Mouse (Mus musculus) lung, postnatal 0 days (tissue): Measurements from ENCODE around the gene Kif2a. TPM values are rescaled to one million over a fixed set of nuclear protein-coding genes. Genes with fewer than 3 reads are reported as not detected.

Source experiments
- ATAC-seq: fragments of 200-750 bp; cut with Nextera tagmentation; 2 replicates; pipeline ENCODE4 v1.8.0; 2017; ENCODE audit warnings: moderate library complexity
- DNase-seq: peaks from one replicate; pipeline ENCODE4 v3.0.0-alpha.2; 2016; ENCODE audit warnings: low spot score
- H3K27ac ChIP-seq: fragments of 300-500 bp; sonication (generic); 2 replicates; pipeline ENCODE4 v1.5.1; 2014; ENCODE audit warnings: antibody characterized with exemption, mild to moderate bottlenecking, low read length, mixed read lengths
- H3K27me3 ChIP-seq: fragments of 300-500 bp; sonication (generic); replicated peaks from 2 replicates; pipeline ENCODE4 v1.6.1; 2014; ENCODE audit warnings: low read length, mixed read lengths; ENCODE audit not compliant: insufficient read depth
- H3K36me3 ChIP-seq: fragments of 300-500 bp; sonication (generic); 2 replicates; pipeline ENCODE4 v1.6.1; 2014; ENCODE audit warnings: low read length, mixed read lengths; ENCODE audit not compliant: insufficient read depth
- H3K4me1 ChIP-seq: fragments of 300-500 bp; sonication (generic); 2 replicates; pipeline ENCODE4 v1.6.1; 2014; ENCODE audit warnings: antibody characterized with exemption, low read depth, low read length, mixed read lengths; ENCODE audit not compliant: insufficient read depth
- H3K4me2 ChIP-seq: fragments of 300-500 bp; sonication (generic); replicated peaks from 2 replicates; pipeline ENCODE4 v1.6.1; 2014; ENCODE audit warnings: low read depth, mild to moderate bottlenecking, low read length, moderate library complexity, mixed read lengths
- H3K4me3 ChIP-seq: fragments of 300-500 bp; sonication (generic); 2 replicates; pipeline ENCODE4 v1.5.1; 2014; ENCODE audit warnings: low read depth, low read length
- H3K9ac ChIP-seq: fragments of 300-500 bp; sonication (generic); replicated peaks from 2 replicates; pipeline ENCODE4 v1.6.1; 2014; ENCODE audit warnings: low read depth, mild to moderate bottlenecking
- H3K9me3 ChIP-seq: fragments of 300-500 bp; sonication (generic); 2 replicates; pipeline ENCODE4 v1.6.1; 2016; ENCODE audit warnings: low read length, mixed read lengths
- CTCF ChIP-seq: IDR thresholded peaks from 2 replicates; pipeline ENCODE4 v1.5.1; 2016; ENCODE audit warnings: antibody characterized with exemption, mild to moderate bottlenecking
- EP300 ChIP-seq: IDR thresholded peaks from 2 replicates; pipeline ENCODE4 v1.6.1; 2016; ENCODE audit warnings: antibody characterized with exemption, mild to moderate bottlenecking, control low read depth
- WGBS: fragments of 180-500 bp; shearing (Covaris S2); extraction: QIAGEN DNeasy Blood & Tissue Kit; methylation state at CpG from one replicate; pipeline ENCODE4 v1.1.7; 2014; 5-methylcytosine and 5-hydroxymethylcytosine counted together
- polyA plus RNA-seq: library from polyadenylated mRNA; unstranded; fragments of >200 nt; fragmentation: Nextera tagmentation; extraction: Ambion mirVana; gene quantifications from 2 replicates; pipeline ENCODE4 v1.2.1, GENCODE M21; 2015

Kif2a gene
- polyA plus RNA-seq, 1 experiment from 2014 or later, result 19.6 TPM

- no peaks in the 10 kb centered on the region for H3K27me3 ChIP-seq
- H3K4me3 ChIP-seq, result no peak overlapping the region
- TF ChIP-seq EP300, result no peak
- no peak for TF ChIP-seq CTCF
- H3K9me3 ChIP-seq, result no peaks in the 10 kb centered on the region
- no peak overlapping the region for H3K27ac ChIP-seq
- H3K36me3 ChIP-seq, result peaks cover 23% of the 10 kb centered on the region
- H3K9ac ChIP-seq, result no peak overlapping the region
- DNase-seq (no peak), ATAC-seq (no peak)
- no peaks in the 10 kb centered on the region for H3K4me1 ChIP-seq
- 79% methylated on average over 3 of the region's 3 CpGs for WGBS
- H3K4me2 ChIP-seq, result no peak overlapping the region
Measured at GRCm38 (mm10) chr13:106958286-106958685, 63.6 kb downstream of the Kif2a start.

GRCm38 (mm10) chr13:106957554-106957953 lies 64.4 kb downstream of the Kif2a start:
- Histone ChIP-seq H3K4me2 (no peak overlapping the region), H3K36me3 (peaks cover 27% of the 10 kb centered on the region), H3K4me3 (no peak overlapping the region), H3K9me3 (no peaks in the 10 kb centered on the region), H3K27ac (no peak overlapping the region), H3K27me3 (no peaks in the 10 kb centered on the region), H3K4me1 (no peaks in the 10 kb centered on the region), H3K9ac (no peak overlapping the region)
- DNase-seq, result no peak
- WGBS, result 79% methylated on average over 4 of the region's 4 CpGs
- no peak for TF ChIP-seq EP300
- TF ChIP-seq CTCF, result no peak
- no peak for ATAC-seq

- TF ChIP-seq EP300, result no peak
- TF ChIP-seq CTCF, result no peak
- Histone ChIP-seq H3K9me3 (no peaks in the 10 kb centered on the region), H3K4me3 (no peak overlapping the region), H3K4me2 (no peak overlapping the region), H3K4me1 (no peaks in the 10 kb centered on the region), H3K27me3 (no peaks in the 10 kb centered on the region), H3K9ac (no peak overlapping the region), H3K36me3 (peaks cover 23% of the 10 kb centered on the region), H3K27ac (no peak overlapping the region)
- ATAC-seq (no peak), DNase-seq (no peak)
- WGBS, result 81% methylated on average over 3 of the region's 3 CpGs
Measured at GRCm38 (mm10) chr13:106954880-106955279, 67.0 kb downstream of the Kif2a start.

- H3K4me2 ChIP-seq, result peak overlapping the region; percentile 68
- DNase-seq (peak; percentile 6), ATAC-seq (no peak)
- H3K9ac ChIP-seq, result peak overlapping the region; percentile 91
- peak overlapping the region; percentile 93 for H3K4me3 ChIP-seq
- 0 out of 2 replicates have a peak overlapping the region, but pooled peaks have one; percentile 82 for H3K27ac ChIP-seq
- no peaks in the 10 kb centered on the region for H3K4me1 ChIP-seq
- no peaks in the 10 kb centered on the region for H3K9me3 ChIP-seq
- H3K27me3 ChIP-seq, result no peaks in the 10 kb centered on the region
- H3K36me3 ChIP-seq, result no peaks in the 10 kb centered on the region
- 3% methylated on average over 6 of the region's 6 CpGs for WGBS
- TF ChIP-seq CTCF, result no peak
- no peak for TF ChIP-seq EP300
Measured at GRCm38 (mm10) chr13:106947583-106947982, 74.3 kb downstream of the Kif2a start.

- peak within 1 kb of the TSS; percentile 68 for H3K4me2 ChIP-seq
- peak within 1 kb of the TSS; percentile 82 for H3K27ac ChIP-seq
- H3K36me3 ChIP-seq, result no peaks in the 10 kb centered on the region
- TF ChIP-seq EP300 (no peak), CTCF (0 out of 2 replicates have a peak, but pooled peaks have one; percentile 1)
- ATAC-seq, result peak; percentile 100
- peak within 1 kb of the TSS; percentile 93 for H3K4me3 ChIP-seq
- DNase-seq, result peak; percentile 98
- no peaks in the 10 kb centered on the region for H3K4me1 ChIP-seq
- H3K27me3 ChIP-seq, result no peaks in the 10 kb centered on the region
- whole genome bisulfite sequencing, result 1% methylated on average over 65 of the region's 68 CpGs
- no peaks in the 10 kb centered on the region for H3K9me3 ChIP-seq
- peak within 1 kb of the TSS; percentile 91 for H3K9ac ChIP-seq
Measured at GRCm38 (mm10) chr13:106946594-106947540, 75.1 kb downstream of the Kif2a start, which contains the start of gene Dimt1. Gene Dimt1, plus strand, starts transcription at chr13:106947127.

- H3K9ac ChIP-seq, result no peak overlapping the region
- DNase-seq (no peak), ATAC-seq (no peak)
- WGBS, result 73% methylated on average over 9 of the region's 9 CpGs
- H3K9me3 ChIP-seq, result no peaks in the 10 kb centered on the region
- H3K4me1 ChIP-seq, result no peaks in the 10 kb centered on the region
- no peak overlapping the region for H3K4me2 ChIP-seq
- no peak for TF ChIP-seq CTCF
- TF ChIP-seq EP300, result no peak
- no peaks in the 10 kb centered on the region for H3K36me3 ChIP-seq
- no peaks in the 10 kb centered on the region for H3K27me3 ChIP-seq
- no peak overlapping the region for H3K4me3 ChIP-seq
- H3K27ac ChIP-seq, result no peak overlapping the region
Measured at GRCm38 (mm10) chr13:106945518-106945917, 76.4 kb downstream of the Kif2a start.
